Mouse (Mus musculus) cortical plate, adult 2 months (tissue): ENCODE results near the gene Hoxd8.

Experiments
- CTCF ChIP-seq: fragments of 200-500 bp; IDR thresholded peaks from 2 replicates; pipeline ENCODE4 v1.5.1; 2011; ENCODE audit warnings: mild to moderate bottlenecking, control low read depth, low read length; ENCODE audit not compliant: insufficient read depth; ENCODE audit errors: extremely low read depth
- POLR2A ChIP-seq: fragments of 200-500 bp; IDR thresholded peaks from 2 replicates; pipeline ENCODE4 v1.6.1; 2011; ENCODE audit warnings: mild to moderate bottlenecking, low read length, control low read depth; ENCODE audit not compliant: insufficient read depth; ENCODE audit errors: extremely low read depth

GRCm38 (mm10) chr2:74715504-74716241 is 11.3 kb downstream of the Hoxd8 start:
- peak; percentile 75 for TF ChIP-seq CTCF
- TF ChIP-seq POLR2A, result no peak
